Mouse (Mus musculus) kidney, embryonic 16.5 days (tissue): Measurements from ENCODE around the gene Stard10. TPM values are rescaled to one million over a fixed set of nuclear protein-coding genes. Genes with fewer than 3 reads are reported as not detected.

Experiments used
- ATAC-seq: fragments of 200-750 bp; cut with Nextera tagmentation; 2 replicates; pipeline ENCODE4 v1.8.0; 2017; ENCODE audit warnings: moderate TSS enrichment; ENCODE audit not compliant: low FRiP score, low TSS enrichment
- H3K27ac ChIP-seq: fragments of 300-500 bp; sonication (generic); 2 replicates; pipeline ENCODE4 v1.5.1; 2014; ENCODE audit warnings: low read length
- H3K27me3 ChIP-seq: fragments of 300-500 bp; sonication (generic); 2 replicates; pipeline ENCODE4 v1.6.1; 2014; ENCODE audit warnings: low read length, control low read depth, mixed read lengths; ENCODE audit not compliant: insufficient read depth
- H3K36me3 ChIP-seq: fragments of 300-500 bp; sonication (generic); 2 replicates; pipeline ENCODE4 v1.6.1; 2014; ENCODE audit warnings: low read length, control low read depth, mixed read lengths; ENCODE audit not compliant: insufficient read depth
- H3K4me1 ChIP-seq: fragments of 300-500 bp; sonication (generic); 2 replicates; pipeline ENCODE4 v1.6.1; 2014; ENCODE audit warnings: low read length, control low read depth, mixed read lengths; ENCODE audit not compliant: insufficient read depth
- H3K4me2 ChIP-seq: fragments of 300-500 bp; sonication (generic); replicated peaks from 2 replicates; pipeline ENCODE4 v1.6.1; 2014; ENCODE audit warnings: low read depth, low read length
- H3K4me3 ChIP-seq: fragments of 300-500 bp; sonication (generic); 2 replicates; pipeline ENCODE4 v1.5.1; 2014; ENCODE audit warnings: mild to moderate bottlenecking, low read length
- H3K9ac ChIP-seq: fragments of 300-500 bp; sonication (generic); replicated peaks from 2 replicates; pipeline ENCODE4 v1.6.1; 2014; ENCODE audit warnings: low read length
- H3K9me3 ChIP-seq: fragments of 300-500 bp; sonication (generic); 2 replicates; pipeline ENCODE4 v1.6.1; 2016; ENCODE audit warnings: low read length, control low read depth
- WGBS: fragments of 180-500 bp; shearing (Covaris S2); extraction: QIAGEN DNeasy Blood & Tissue Kit; methylation state at CpG from one replicate; pipeline ENCODE4 v1.1.7; 2014; 5-methylcytosine and 5-hydroxymethylcytosine counted together
- polyA plus RNA-seq: library from polyadenylated mRNA; unstranded; fragments of >200 nt; fragmentation: Nextera tagmentation; extraction: Ambion mirVana; gene quantifications from 2 replicates; pipeline ENCODE4 v1.2.1, GENCODE M21; 2015

Stard10 gene
- polyA plus RNA-seq, 1 experiment from 2014 or later, result 66.8 TPM

GRCm38 (mm10) chr7:101341405-101341804 lies 24.5 kb downstream of the Stard10 start:
- WGBS, result 58% methylated on average over 6 of the region's 6 CpGs
- no peak for ATAC-seq

GRCm38 (mm10) chr7:101343135-101343534 lies 26.2 kb downstream of the Stard10 start:
- Histone ChIP-seq H3K4me2 (no peak overlapping the region), H3K9me3 (no peaks in the 10 kb centered on the region), H3K36me3 (peaks cover 14% of the 10 kb centered on the region), H3K4me1 (peaks cover 10% of the 10 kb centered on the region), H3K27ac (no peak overlapping the region), H3K27me3 (no peaks in the 10 kb centered on the region), H3K9ac (no peak overlapping the region), H3K4me3 (no peak overlapping the region)
- ATAC-seq, result no peak; the same call in 1 of the 2 replicates
- WGBS, result 61% methylated on average over 7 of the region's 7 CpGs

More at GRCm38 (mm10) chr7:101341405-101341804, 24.5 kb downstream of the Stard10 start:
- Histone ChIP-seq H3K9ac (no peak overlapping the region), H3K9me3 (no peaks in the 10 kb centered on the region), H3K36me3 (peaks cover 16% of the 10 kb centered on the region), H3K4me3 (no peak overlapping the region), H3K4me1 (no peaks in the 10 kb centered on the region), H3K27ac (no peak overlapping the region), H3K4me2 (no peak overlapping the region), H3K27me3 (no peaks in the 10 kb centered on the region)

GRCm38 (mm10) chr7:101344892-101345291 lies 28.0 kb downstream of the Stard10 start:
- H3K36me3 ChIP-seq, result peaks cover 13% of the 10 kb centered on the region
- no peak for ATAC-seq
- no peaks in the 10 kb centered on the region for H3K9me3 ChIP-seq
- no peak overlapping the region for H3K9ac ChIP-seq
- H3K4me1 ChIP-seq, result peaks cover 20% of the 10 kb centered on the region
- no peak overlapping the region for H3K4me3 ChIP-seq
- WGBS, result 49% methylated on average over 4 of the region's 4 CpGs
- H3K27ac ChIP-seq, result no peak overlapping the region
- no peaks in the 10 kb centered on the region for H3K27me3 ChIP-seq
- no peak overlapping the region for H3K4me2 ChIP-seq

- WGBS, result 79% methylated on average over 2 of the region's 2 CpGs
- no peaks in the 10 kb centered on the region for H3K27me3 ChIP-seq
- H3K36me3 ChIP-seq, result peaks cover 13% of the 10 kb centered on the region
- H3K4me1 ChIP-seq, result peaks cover 20% of the 10 kb centered on the region
- 0 out of 2 replicates have a peak overlapping the region, but pooled peaks have one; percentile 1 for H3K27ac ChIP-seq
- no peak overlapping the region for H3K4me3 ChIP-seq
- H3K4me2 ChIP-seq, result no peak overlapping the region
- H3K9ac ChIP-seq, result no peak overlapping the region
- H3K9me3 ChIP-seq, result no peaks in the 10 kb centered on the region
- no peak for ATAC-seq
Observed at GRCm38 (mm10) chr7:101346991-101347390, 30.1 kb downstream of the Stard10 start.

- Histone ChIP-seq H3K9me3 (no peaks in the 10 kb centered on the region), H3K27ac (0 out of 2 replicates have a peak within 1 kb of the TSS, but pooled peaks have one; percentile 1), H3K36me3 (peaks cover 13% of the 10 kb centered on the region), H3K4me3 (peak within 1 kb of the TSS; percentile 64), H3K27me3 (no peaks in the 10 kb centered on the region), H3K4me1 (peaks cover 20% of the 10 kb centered on the region), H3K4me2 (peak within 1 kb of the TSS; percentile 98), H3K9ac (peak within 1 kb of the TSS; percentile 65)
- peak; percentile 77 for ATAC-seq
- under 1% methylated on average over 35 of the region's 35 CpGs for WGBS
Observed at GRCm38 (mm10) chr7:101347767-101348270, 30.9 kb downstream of the Stard10 start, which contains the start of gene Arap1. Gene Arap1 (plus strand): TSS chr7:101348067.

GRCm38 (mm10) chr7:101348312-101348711 lies 31.4 kb downstream of the Stard10 start:
- H3K4me3 ChIP-seq, result peak overlapping the region; percentile 64
- no peaks in the 10 kb centered on the region for H3K27me3 ChIP-seq
- peak overlapping the region; percentile 98 for H3K4me2 ChIP-seq
- H3K9ac ChIP-seq, result peak overlapping the region; percentile 65
- no peak overlapping the region for H3K27ac ChIP-seq
- no peaks in the 10 kb centered on the region for H3K9me3 ChIP-seq
- H3K36me3 ChIP-seq, result peaks cover 11% of the 10 kb centered on the region; the same call in 1 of the 2 replicates
- ATAC-seq, result peak; percentile 5; the same call in 1 of the 2 replicates
- H3K4me1 ChIP-seq, result peaks cover 20% of the 10 kb centered on the region
- 6% methylated on average over 13 of the region's 13 CpGs for WGBS

- Histone ChIP-seq H3K27ac (no peak overlapping the region), H3K9ac (no peak overlapping the region; the same call in 1 of the 2 replicates), H3K36me3 (peaks cover 7% of the 10 kb centered on the region; the same call in 1 of the 2 replicates), H3K27me3 (no peaks in the 10 kb centered on the region), H3K9me3 (no peaks in the 10 kb centered on the region), H3K4me2 (no peak overlapping the region), H3K4me3 (no peak overlapping the region), H3K4me1 (peaks cover 20% of the 10 kb centered on the region)
- ATAC-seq, result no peak
- 63% methylated on average over 2 of the region's 2 CpGs for WGBS
Observed at GRCm38 (mm10) chr7:101349861-101350260, 33.0 kb downstream of the Stard10 start.

GRCm38 (mm10) chr7:101352404-101352803 lies 35.5 kb downstream of the Stard10 start:
- no peak for ATAC-seq
- H3K4me3 ChIP-seq, result no peak overlapping the region
- no peaks in the 10 kb centered on the region for H3K36me3 ChIP-seq
- H3K27me3 ChIP-seq, result no peaks in the 10 kb centered on the region
- H3K27ac ChIP-seq, result no peak overlapping the region
- H3K4me2 ChIP-seq, result no peak overlapping the region
- H3K9me3 ChIP-seq, result no peaks in the 10 kb centered on the region
- H3K9ac ChIP-seq, result no peak overlapping the region
- peaks cover 18% of the 10 kb centered on the region for H3K4me1 ChIP-seq
- WGBS, result 86% methylated on average over 4 of the region's 4 CpGs

- Histone ChIP-seq H3K4me3 (no peak overlapping the region), H3K4me2 (no peak overlapping the region), H3K27ac (no peak overlapping the region), H3K27me3 (no peaks in the 10 kb centered on the region), H3K9me3 (no peaks in the 10 kb centered on the region), H3K9ac (no peak overlapping the region), H3K36me3 (no peaks in the 10 kb centered on the region), H3K4me1 (peaks cover 4% of the 10 kb centered on the region)
- WGBS, result 44% methylated on average over 5 of the region's 5 CpGs
- ATAC-seq, result 0 out of 2 replicates have a peak, but pooled peaks have one; percentile 32
Observed at GRCm38 (mm10) chr7:101354423-101354822, 37.5 kb downstream of the Stard10 start.

- H3K36me3 ChIP-seq, result no peaks in the 10 kb centered on the region
- no peak overlapping the region for H3K9ac ChIP-seq
- no peaks in the 10 kb centered on the region for H3K27me3 ChIP-seq
- 84% methylated on average over 6 of the region's 6 CpGs for WGBS
- H3K27ac ChIP-seq, result no peak overlapping the region
- peaks cover 4% of the 10 kb centered on the region; the same call in 1 of the 2 replicates for H3K4me1 ChIP-seq
- no peaks in the 10 kb centered on the region for H3K9me3 ChIP-seq
- H3K4me2 ChIP-seq, result no peak overlapping the region
- ATAC-seq, result no peak
- H3K4me3 ChIP-seq, result no peak overlapping the region
Observed at GRCm38 (mm10) chr7:101355551-101356100, 38.7 kb downstream of the Stard10 start.
